Mouse (Mus musculus): ENCODE measurements around the gene Snrnp27.

The Snrnp27 gene

DNA sequence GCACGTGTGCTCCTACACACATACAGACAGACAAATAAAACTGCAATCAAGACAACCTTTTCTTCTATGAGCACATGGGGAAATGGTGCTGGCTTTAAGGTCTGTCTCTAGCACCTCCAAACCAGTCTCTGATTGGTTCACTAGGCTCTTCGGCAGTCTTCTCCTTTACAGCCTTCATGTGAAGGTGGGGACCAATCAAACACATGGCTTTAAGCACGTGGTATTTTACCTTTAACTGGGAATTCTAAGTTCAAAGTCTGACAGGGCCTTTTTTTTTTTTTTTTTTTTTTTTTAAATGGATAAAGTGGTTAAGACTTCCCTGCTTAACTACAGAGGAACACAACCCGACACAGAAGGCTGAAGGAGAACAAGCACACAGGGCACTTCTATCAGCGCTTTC, 19.2 kb downstream of the Snrnp27 start:
- CTCF ChIA-PET, result interaction anchor here (0.7 kb wide), 1 partner anchor 64 kb away, joined by 12 read pairs; no protein-coding TSS in a partner anchor

DNA sequence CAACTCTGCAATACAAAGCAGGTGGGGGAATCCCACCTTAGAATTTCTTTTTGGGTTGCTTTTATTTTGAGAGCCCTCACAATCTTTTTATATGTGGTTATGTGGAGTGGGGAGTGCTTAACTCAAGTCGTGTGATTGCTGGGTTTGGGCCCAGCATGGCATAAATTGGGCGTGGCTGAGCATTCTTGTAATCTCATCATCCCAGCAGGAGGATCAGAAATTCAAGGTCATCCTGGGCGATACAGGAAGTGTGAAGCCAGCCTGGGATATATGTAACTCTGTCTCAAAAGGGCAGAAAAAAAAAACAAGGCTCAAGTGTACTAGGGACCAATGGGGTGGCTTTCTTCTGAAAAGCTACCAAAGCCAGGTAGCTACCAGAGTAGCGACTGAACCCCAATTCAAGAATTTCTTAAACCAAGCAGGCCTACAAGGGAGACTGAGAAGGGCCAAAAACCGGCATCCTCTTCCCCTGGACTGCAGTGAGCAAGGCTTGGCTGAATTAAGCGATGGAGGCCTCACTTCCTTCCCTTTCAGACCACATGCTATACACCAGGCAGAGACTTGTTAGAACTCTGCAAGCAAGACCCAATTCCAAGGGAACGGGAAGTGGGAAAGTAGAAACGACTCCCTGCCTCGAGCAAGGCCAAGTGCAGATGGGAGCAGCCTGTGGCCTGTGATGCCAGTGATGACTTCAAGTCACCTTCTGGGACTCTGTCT, 24.0 kb downstream of the Snrnp27 start:
- CTCF ChIA-PET, result no interaction called here

DNA sequence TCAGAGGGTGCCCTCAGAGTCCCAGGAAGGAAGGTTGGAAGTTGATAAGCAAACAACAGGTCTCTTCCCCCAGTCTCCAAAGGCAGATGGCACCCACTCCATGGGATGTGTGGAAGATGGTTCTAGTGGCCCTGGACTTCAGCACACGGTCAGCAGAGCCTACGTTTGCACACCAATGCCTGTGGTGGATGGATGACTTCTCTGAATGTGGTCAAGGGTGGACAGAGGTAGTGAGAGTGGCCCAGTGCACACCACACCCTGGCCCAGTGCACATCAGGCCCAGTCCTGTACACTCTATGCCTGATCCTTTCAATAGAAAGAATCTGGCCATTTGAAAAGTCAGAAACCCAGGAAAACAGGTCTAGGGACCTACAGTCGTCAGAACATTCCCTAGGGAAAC, 25.8 kb downstream of the Snrnp27 start:
- CTCF ChIA-PET, result no interaction called here

- CTCF ChIA-PET, result interaction anchor here (0.5 kb wide), 1 partner anchor 267 kb away, joined by 5 read pairs; no protein-coding TSS in a partner anchor
Measured at GRCm38 (mm10) chr6:86654270-86654916, 29.9 kb downstream of the Snrnp27 start.

GRCm38 (mm10) chr6:86653026-86653425, 31.3 kb downstream of the Snrnp27 start:
- CTCF ChIA-PET, result no interaction called here

DNA sequence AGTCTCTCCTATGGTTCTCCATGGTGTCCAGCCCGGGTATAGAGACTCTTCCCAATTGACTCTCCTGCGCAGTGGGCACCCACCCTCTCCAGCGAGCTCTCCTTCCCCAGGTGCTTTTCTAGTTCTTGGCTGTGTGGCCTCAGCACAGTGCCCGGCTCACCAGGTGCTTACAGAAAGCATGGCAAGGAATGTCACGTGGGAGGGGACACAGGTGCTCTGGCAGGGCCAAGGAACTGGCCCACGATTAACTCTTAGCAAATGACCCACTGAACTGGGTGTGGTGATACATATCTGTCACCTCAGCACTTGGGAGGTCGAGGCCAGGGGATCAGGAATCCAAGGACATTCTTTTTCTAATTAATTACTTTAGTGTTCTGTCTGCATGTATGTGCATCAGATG, 38.2 kb downstream of the Snrnp27 start:
- CTCF ChIA-PET, result interaction anchor here (0.7 to 0.8 kb wide), 3 partner anchors 10 to 661 kb away, joined by 4 to 5 read pairs (median 5); no protein-coding TSS in a partner anchor

GRCm38 (mm10) chr6:86645551-86645950, 38.8 kb downstream of the Snrnp27 start:
- CTCF ChIA-PET, result interaction anchor here (0.6 to 0.8 kb wide), 2 partner anchors 197 to 661 kb away, joined by 4 to 7 read pairs; no protein-coding TSS in a partner anchor

GRCm38 (mm10) chr6:86644775-86645400, 39.4 kb downstream of the Snrnp27 start:
- CTCF ChIA-PET, result interaction anchor here (0.6 kb wide), 1 partner anchor 197 kb away, joined by 7 read pairs; no protein-coding TSS in a partner anchor

DNA sequence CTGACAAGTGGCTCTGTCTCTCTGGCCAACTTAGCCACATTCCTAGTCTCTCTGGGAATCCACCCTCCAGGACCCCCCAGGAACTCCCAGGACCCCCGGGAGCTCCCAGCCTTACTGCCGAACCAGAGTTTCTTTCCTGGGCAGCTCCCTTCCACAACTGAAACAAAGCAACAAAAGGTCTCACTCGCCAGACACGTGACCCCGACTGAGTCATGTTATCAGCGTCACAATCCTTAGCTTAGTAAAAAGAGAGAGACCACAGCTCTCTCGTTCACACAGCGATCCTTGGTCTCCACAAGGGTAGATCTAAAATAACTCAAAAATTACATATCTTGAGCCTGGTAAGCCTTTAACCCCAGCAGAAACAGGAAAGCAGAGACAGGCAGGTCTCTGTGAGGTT, 42.6 kb downstream of the Snrnp27 start:
- CTCF ChIA-PET, result interaction anchor here (1.0 kb wide), 1 partner anchor 10 kb away, joined by 6 read pairs; no protein-coding TSS in a partner anchor

GRCm38 (mm10) chr6:86640776-86641175, 43.5 kb downstream of the Snrnp27 start:
- CTCF ChIA-PET, result no interaction called here

DNA sequence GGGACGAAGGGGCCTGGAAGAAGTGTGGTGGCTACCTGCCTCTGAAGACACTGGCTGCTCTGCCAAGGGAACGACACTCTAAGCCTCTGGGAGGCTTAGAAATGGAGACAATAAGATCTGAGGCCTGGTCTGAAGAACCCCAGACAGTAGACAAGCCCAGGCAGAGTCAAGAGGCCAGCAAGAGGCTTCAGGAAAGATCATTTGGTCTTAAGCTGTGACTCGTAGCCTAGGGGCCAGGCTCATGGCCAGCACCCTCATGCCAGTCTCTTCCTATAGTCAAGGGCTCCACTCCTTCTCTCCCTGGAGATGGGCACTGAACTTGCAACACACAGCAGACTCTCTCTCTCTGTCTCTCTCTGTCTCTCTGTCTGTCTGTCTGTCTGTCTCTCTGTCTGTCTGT, 44.2 kb downstream of the Snrnp27 start:
- CTCF ChIA-PET, result no interaction called here

DNA sequence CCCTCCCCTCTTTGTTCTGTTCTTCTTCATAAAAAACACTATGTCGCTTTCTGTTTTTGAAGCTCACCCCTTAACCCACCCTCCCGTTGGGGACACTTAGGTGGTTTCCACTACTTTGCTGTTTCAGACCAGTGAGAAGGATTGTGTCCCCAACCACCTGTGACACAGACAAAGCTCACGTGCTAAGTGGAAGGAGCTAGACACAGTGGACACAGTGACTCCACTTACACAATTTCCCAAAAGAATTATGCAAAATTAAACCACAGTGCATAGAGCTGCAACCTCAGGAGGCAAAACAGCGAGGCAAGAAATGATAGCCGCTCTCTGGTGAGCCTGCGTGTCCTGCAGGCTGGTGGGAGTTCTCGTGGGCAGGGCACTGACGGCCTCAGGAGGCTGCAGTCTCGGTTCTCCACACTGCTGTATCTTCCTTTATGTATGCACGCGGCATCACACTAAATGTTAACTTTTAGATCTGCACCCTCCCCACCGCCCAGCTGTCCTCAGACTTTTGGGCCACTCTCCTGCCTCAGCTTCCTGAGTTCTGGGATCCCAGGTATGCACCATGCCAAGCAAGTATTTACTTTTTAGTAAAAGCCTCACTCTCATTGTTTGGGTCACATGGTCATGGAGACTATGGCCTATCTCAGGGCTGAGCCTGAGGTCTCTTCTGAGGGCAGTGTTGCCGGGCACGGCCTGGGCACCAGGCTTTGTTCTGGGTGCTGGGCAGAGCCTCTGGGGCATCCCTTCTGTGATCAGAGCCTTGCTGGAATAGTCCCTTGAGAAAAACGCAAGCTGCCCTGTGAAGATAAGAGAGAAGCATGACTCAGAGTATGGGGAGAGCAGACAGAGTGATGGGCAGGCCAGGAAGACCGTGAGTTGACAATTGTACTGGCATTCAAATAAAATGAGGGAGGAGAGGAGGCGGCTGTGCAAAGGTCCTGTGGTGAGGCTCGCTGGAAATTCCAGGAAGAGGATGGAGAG, 44.9 kb downstream of the Snrnp27 start:
- CTCF ChIA-PET, result no interaction called here

DNA sequence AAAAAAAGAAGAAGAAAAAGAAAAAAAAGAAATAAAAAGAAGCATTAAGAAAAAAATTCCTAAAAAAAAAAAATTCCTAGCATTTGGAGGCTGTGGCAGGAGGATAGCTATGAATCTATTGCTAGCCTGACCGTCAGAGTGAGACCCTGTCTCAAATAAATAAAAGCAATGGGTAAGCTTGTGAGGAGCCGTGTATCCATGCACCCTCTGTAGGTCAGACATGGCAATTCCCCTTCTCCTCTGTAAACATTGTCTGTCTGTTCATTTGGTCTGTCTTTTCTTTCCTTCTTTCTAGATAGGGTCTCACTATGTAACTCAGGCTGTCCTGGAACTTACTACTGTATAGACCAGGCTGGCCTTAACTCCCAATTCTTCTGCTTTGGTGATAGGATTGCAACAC, 45.9 kb downstream of the Snrnp27 start:
- CTCF ChIA-PET, result no interaction called here

- CTCF ChIA-PET, result no interaction called here
Measured at GRCm38 (mm10) chr6:86637860-86638259, 46.5 kb downstream of the Snrnp27 start.

- CTCF ChIA-PET, result interaction anchor here (0.7 kb wide), 1 partner anchor 1209 kb away, joined by 3 read pairs; no protein-coding TSS in a partner anchor
Measured at GRCm38 (mm10) chr6:86637171-86637835, 47.0 kb downstream of the Snrnp27 start.

DNA sequence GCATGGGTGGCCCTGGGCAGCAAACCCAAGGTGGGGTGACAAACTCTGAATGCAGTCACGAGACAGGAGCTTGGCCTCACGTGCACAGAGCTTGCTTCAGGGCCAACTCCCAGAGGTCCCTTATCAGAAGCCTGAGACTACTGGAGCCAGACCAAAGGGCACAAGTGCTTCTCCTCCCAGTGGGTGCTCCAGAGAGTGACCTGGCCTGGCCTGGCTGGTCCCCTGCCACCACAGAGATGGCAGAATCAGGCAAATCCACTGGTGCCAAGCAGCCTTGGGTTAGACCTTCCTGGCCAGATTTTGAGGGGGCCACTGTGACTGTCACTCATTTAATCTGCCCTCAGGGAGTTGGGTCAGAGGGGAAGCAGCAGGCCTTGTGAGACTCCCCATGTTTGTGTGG, 47.8 kb downstream of the Snrnp27 start:
- CTCF ChIA-PET, result no interaction called here

GRCm38 (mm10) chr6:86630141-86630540, 54.2 kb downstream of the Snrnp27 start:
- CTCF ChIA-PET, result no interaction called here

GRCm38 (mm10) chr6:86627946-86628345, 56.4 kb downstream of the Snrnp27 start, which contains the start of gene Asprv1:
Gene Asprv1, plus strand, starts transcription at chr6:86628164.
- CTCF ChIA-PET, result no interaction called here

Measured in spleen, embryonic (tissue).